Mouse (Mus musculus): ENCODE data around the gene Znfx1.
"Not testable (repeated sequence)": the region's sequence is repeated elsewhere in the genome, so short reads cannot be mapped to it uniquely, and the experiment has no call there.

Gene Znfx1

DNA sequence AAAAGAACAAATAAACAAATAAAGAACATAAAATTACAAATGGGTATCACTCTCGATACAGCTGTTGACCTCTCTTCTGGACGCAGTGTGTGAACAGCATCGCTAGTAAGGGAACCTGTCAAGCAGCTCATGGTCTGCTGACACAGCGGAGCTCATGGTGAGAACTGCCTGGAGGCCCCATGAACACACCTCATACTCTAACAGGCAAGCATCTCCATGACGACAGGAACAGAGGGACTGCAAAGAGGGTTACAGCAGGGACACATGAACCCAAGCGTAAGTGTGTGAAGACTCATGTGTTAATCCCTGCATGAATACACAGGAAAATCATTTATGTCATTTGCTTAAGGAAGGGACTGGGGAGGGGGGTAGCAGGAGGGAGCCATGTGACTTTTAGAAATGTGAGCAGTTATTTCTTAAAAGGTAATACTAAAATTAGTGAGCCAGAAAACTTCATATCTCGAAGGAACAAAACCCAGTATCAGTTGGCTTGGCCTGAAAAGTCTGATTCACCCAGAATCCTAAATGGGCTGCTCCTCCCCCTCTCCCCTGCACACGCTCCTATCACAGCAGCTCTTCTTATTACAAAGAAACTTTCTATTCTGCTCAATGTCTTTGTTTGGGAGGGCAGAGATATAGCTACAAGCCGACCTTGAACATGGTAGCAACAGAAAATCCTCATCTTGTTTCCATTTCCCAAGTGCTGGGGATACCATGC is 9.5 kb downstream of the Znfx1 start:
- no peak for DNase-seq (ENCODE audit: extremely low spot score, low spot score)

DNA sequence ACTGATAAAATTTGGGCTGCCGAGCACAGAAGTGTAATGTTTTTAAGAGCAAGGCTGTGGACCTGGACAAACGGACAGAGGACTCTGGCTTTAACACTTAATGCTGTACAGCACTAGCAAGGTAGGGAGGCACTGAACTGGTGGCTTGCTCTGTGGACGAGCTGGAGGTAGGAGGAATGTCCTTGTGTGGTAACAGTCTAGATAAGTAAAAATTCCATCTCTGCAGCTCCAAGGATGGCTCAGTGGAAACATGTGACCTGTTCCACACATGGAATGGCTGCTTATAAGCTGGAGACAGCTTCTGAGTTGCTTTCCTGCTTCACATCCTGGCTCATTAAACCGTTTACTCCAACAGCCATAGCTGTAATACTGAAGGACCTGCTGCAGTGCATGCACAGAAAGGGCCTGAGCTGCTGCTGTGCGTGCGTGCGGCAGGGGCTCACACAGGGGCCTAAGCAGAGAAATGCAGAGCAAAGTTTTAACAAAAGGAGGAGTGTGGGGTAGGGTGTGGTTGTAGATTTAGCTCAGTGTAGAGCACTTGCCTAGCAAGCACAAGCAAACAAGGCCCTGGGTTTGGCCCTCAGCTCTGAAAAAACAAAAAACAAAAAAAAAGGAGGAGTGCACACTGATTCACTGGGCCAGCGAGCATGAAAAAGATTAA is 14.0 kb downstream of the Znfx1 start:
- no peak for DNase-seq (ENCODE audit: extremely low spot score, low spot score)

DNA sequence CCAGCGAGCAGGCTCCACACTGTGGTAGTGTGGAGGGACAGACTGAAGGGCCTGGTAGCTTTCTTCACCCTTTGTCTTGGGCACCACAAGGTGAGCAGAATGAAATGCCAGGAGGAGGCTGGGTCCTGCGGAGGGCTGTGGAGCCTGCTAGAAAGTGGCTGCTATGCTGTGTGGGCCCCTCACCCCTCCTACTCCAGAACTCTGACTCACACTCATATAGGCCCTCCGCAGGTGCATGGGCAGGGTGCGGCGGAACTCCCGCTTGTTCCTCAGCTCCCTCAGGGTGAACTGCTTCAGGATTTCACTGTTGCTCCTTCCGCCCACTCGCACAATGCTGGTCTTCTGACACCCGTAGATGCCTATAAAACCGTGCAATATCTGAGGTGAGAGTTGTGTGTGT is 14.6 kb downstream of the Znfx1 start:
- no peak for DNase-seq (ENCODE audit: extremely low spot score, low spot score)

DNA sequence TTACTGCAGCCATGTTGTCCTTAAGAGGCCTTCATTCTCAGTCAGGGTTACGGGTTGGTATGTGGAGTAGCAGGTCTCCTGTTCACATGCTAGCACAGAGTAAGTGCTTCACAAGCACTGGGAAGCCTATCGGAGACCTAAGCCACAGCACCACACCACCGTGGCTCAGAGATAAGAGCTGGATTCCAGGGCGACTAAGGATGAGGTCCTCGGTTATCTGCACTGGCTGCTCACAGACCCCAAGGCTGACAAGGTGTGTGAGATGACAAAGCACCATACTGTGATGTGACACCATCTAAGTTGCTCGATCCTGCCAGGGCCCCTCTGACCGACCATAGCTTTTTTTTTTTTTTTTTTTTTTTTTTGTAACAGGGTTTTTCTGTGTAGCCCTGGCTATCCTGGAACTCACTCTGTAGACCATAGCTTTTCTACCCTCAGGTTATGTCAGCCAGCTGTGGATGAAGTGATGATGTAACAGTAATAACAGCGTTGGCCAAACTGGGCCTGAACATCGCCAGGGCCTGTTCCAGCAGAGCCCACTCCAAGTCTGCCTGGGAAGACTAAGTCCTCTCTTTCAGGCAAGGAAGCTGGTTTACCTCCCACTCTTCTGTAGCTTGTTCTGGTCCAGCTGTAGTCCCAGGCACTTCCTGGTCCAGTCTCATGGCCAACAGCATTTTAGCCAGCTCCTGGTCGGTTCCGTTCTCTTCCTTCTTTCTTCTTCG is 19.3 kb downstream of the Znfx1 start:
- no peak for DNase-seq (ENCODE audit: extremely low spot score, low spot score)

DNA sequence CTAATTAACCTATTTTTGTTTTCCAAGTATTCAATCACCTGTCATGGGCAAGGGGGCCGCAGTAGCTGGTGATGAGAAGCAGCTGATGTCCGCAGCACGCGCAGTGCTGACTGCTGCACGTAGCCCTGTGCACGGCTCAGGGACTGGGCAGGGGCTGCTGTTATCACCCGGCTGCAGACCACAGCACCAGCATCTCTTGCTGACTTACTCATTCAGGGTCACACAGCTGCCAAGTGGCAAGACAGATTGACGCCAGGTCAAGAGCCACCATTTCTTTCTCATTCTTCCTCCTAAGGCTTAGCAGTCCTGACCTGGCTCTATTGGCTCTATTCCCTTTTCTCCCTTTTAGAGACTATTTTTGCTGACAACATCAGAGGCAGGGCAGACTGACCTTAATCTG is 23.4 kb downstream of the Znfx1 start:
- DNase-seq (ENCODE audit: extremely low spot score, low spot score) = no peak

DNA sequence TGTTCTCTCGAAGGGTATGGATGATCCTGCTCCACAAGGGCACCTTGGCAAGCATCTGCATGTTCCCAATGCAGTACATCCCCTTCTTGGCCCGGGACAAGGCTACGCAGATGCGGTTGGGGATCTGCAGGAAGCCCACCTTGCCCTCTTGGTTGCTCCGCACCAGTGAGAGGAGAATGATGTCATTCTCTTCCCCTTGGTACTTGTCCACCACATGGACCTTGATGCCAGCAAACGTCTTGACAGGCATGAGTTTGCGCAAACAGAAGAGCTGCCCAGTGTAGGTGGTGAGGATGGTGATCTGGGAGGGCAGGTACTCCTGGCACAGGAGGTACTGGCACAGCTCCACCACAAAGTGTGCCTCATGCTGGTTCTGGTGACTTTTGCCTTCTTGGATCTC is 24.1 kb downstream of the Znfx1 start:
- no peak for DNase-seq (ENCODE audit: extremely low spot score, low spot score)

DNA sequence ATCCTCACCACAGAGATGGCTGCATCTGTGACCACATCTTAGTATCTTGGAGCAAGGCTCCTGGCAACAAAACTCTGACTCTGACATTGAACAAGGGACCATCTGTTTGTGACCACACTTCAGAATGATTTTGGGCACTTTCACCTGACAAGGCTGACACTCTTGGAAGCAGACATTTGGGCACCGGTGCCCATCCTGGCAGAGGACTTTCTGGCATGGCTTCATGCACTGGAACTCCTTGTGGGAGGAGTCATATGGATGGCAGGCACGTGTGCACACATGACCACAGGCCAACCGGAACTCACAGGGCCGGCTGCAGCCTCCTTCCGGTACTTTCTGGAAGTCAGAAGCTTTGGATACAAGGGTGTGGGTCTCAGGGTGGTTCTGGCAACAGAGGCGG is 24.5 kb downstream of the Znfx1 start:
- no peak for DNase-seq (ENCODE audit: extremely low spot score, low spot score)

DNA sequence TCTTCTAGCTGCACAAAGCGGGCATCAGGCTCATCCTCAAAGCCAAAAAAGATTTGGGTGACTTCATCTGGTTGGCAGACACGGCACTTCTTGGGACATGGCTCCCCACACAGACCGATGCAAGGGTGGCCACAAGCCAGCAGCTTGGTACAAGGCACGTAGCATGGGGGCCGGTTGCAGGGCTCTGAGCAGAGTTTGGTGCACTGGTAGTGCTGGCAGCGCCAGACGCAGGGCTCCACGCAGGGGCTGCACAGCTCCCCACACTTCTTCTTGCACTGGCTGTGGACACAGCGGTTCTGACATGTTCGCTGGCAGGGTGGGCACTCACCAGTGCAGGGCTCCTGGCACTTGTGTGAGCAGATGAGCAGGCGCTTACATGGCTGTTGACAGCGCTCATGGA is 25.1 kb downstream of the Znfx1 start:
- no peak for DNase-seq (ENCODE audit: extremely low spot score, low spot score)

DNA sequence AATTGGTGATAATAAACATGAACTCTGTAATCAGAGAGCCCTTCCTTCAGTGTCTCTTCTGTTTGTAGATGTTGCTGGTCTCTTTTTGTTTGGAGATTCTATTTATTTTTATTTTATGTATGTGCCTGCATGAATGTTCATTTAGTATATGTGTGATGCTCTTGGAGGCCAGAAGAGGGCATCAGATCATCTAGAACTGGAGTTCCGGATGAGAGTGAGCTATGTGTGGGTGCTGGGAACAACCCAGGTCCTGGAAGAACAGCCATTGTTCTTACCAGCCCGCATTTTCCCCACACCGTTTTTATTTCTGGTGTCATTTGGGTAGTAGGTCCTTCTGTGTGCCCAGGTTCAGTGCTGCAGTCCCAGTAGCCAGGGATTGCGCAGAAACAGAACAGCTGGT is 32.3 kb downstream of the Znfx1 start:
- no peak for DNase-seq (ENCODE audit: extremely low spot score, low spot score)

DNA sequence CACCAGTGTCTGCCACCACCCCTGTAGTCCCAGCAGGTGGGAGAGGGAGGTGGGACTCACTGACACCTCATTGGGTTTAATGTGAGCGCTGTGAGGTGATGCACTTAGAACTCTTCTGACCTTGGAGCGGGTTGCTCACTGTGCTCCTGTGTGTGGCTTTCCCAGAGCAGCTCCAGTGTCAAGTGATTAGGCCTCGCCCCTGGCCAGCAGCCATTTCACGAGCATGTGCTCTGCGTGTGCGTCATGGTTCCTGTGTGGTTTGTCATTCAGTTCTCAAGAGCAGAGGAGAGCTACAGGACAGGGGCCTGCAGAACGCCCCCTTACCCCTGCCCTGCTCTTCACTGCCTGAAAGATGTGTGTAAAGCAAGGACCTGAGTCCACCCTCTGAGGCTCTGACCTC is 34.3 kb downstream of the Znfx1 start:
- DNase-seq (ENCODE audit: extremely low spot score, low spot score) = no peak

DNA sequence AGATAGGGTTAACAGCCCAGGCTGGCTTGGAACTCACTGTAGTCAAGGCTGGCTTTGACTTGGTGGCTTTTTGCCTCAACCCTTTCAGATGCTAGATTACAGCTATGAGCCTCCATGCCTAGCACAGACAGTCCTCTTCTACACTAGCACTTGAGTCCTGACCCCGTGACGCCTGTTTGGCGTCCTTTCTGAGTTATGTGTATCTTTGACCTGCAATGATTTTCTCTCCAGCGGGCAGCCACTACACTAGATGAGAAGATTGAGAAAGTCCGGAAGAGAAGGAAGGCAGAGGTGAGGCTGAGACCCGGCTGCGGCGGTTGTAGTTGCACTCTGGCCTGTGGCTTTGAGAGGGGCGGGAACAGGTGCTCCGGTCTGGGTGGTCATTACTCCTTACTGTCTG is 43.4 kb downstream of the Znfx1 start:
- no peak for DNase-seq (ENCODE audit: extremely low spot score, low spot score)

DNA sequence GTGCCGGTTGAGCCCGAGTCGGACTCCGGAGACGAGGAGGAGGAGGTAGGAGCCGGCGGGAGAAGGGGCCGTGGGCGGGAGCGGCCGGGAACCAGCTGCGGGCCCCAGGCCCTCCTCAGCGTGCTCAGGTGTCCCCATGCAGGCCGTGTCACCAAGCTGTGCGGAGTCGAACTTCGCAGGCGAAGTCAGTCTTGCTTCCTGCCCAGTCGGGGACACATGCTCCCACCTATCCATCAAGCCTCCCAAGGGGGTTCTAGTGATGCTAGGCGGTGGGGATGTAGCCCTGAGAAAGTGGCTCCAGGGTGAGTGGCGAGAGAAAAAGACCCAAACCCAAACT is 47.5 kb downstream of the Znfx1 start:
- DNase-seq (ENCODE audit: extremely low spot score, low spot score) = no peak

DNA sequence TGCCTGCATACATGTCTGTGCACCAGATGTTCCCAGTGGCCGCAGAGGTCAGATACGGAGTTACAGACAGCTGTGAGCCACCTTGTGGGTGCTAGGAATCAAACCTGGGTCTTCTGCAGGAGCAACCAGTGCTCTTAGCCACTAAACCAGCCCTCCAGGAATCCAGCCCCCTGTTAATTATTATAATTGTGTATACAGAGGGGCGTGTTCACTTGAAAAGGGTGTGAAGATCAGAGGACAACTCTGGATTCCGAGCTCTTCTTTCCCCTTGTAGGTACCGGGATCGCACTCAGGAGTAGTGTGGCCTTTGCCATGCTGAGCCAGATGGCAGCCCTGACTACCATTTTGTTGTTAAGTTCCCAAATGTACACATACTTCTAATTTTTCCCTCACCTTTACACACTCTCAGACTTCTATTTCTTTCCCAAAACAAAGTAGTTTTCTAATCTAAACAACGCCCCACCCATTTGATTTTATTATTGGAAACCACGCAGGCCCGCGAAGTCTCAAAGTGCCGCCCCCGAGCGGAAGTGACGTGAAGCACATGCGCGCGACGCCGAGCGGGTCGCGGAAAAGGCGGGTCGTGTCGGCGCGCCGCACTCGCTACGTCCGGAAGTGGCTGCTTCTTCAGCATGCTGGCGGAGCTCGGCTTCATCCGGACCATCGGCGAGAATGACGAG is 48.0 kb downstream of the Znfx1 start, which contains the start of gene Ddx27:
TSS of gene Ddx27 (plus strand) at position 492 of the 680 bp plus-strand sequence.
- peak; percentile 94 for DNase-seq (ENCODE audit: extremely low spot score, low spot score)

DNA sequence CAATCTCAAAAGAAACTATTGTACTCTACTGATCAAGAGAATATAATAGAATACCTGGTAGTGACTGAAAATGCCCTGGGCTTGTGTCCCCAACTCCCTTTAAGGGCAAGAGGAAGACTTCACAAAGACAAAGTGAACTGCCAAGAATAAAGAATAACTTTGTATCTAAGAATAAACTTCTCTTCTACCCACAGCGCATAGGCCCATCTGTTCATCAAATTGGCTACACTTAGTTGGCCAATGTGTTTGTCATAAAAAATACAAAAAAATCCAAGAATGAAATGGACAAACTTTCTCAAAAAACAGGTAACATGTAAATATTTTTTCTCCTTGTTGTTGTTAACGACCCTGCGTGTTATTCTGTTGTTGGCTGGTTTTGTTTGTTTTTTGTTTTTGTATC is 52.3 kb downstream of the Znfx1 start:
- DNase-seq (ENCODE audit: extremely low spot score, low spot score) = no peak

DNA sequence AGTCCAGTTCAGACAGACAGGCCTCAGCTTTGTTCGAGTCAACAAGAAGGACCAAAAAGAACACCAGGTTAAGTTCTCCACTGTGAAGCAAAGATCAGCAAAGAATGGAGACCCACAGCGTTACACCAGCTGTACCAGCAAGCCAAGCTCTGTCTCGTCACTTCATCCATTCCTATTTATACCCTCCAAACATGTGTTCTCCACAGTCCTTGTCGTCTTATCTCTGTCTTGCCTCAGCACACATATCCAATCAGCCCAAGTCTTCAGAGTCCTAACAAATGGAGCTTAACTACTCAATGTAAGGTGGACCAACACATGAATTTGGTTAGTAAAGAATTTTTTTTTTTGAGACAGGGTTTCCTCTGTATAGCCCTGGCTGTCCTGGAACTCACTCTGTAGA is 53.3 kb downstream of the Znfx1 start:
- no peak for DNase-seq (ENCODE audit: extremely low spot score, low spot score)

DNA sequence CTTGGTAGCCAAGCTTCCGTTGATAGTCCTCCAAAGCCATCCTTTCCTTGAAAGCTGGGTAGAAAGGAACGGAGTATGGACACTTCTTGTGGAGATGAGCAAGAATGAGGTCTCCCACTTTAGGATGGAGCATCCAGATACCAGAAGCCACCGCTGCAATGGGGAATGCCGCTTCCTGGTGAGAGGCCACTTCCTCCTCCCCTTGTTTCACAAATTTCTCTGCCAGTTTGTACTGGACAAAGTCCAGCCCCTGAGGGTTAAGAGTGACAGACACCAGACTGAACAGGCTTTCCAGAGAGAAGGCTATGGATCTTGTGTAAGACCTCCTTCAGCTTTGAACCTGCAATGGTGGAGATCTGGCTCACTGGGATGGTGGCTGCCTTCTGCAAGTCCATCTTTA is 55.2 kb downstream of the Znfx1 start:
- not testable (repeated sequence) for DNase-seq (ENCODE audit: extremely low spot score, low spot score)

DNA sequence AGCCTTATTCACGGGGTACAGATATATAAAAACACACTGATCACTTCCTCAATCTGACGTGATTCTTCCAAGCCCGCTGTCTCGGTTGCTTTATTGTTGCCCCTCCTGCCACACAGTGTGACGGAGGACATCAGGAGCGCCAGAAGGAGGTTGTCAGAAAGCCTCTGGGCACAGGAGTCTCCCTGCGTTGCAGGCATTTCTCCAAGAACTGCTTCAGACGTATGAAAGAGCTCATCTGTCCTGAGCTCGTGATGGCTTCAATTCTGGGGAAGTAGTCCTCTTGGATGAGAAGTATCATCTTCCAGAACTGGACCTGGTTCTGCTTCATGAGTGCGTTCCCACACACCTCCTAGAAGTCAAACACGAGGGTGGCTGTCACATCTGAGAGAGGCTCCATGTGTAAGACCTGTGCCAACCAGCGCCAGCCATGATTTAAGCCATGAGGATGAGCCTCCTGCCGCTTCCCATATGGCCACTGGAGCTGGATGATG is 55.8 kb downstream of the Znfx1 start:
- DNase-seq (ENCODE audit: extremely low spot score, low spot score) = no peak

DNA sequence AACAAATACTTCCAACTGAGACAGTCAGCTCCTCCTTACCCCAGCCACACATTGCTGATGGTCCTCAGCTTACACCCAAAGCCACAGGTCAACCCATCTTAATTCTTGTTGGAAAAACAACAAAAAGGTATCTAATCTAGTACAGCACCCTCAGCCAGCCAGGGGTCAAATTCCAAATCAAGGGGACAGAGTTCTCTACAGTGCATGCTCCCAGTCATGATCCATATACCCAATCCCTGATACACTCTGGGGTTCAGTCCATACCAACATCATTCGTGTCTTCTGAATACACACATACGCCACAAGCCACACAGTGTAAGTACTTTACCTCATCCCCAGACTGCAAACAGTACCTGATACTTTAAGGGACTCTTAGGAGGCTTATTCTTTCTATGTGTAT is 56.5 kb downstream of the Znfx1 start:
- no peak for DNase-seq (ENCODE audit: extremely low spot score, low spot score)

DNA sequence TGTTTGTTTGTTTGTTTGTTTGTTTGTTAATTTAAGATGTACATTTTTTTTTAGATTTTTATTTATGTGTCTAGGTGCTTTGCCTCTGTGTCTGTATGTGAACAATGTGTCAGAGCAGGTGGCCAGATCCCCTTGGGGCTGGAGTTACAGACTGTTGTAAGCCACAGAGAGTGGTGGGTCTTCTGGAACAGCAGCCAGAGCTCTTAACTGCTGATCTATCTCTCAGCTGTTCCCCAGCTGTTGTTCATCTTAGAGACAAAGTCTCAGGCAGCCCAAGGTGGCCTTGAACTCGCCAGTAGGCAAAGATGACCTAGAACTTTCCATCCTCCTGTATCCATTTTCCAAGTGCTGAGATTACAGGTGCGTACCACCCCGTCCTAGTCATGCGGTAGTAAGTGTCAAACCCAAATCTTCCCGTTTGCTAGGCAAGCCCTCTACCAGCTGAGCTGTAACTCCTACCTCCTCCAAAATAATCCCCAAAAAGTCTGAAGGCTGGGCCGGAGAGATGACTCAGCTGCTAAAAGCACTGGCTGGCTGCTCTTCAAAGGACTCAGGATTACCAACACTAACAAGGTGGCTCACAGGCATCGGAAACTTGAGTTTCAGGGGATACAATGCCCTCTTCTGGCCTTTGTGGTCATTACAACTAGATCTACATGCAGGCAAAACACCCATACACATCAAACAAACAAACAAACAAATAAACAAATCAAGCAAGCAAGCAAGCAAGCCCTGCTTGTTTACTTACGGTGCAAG is 58.5 kb downstream of the Znfx1 start:
- peak; percentile 42 for DNase-seq (ENCODE audit: extremely low spot score, low spot score)

DNA sequence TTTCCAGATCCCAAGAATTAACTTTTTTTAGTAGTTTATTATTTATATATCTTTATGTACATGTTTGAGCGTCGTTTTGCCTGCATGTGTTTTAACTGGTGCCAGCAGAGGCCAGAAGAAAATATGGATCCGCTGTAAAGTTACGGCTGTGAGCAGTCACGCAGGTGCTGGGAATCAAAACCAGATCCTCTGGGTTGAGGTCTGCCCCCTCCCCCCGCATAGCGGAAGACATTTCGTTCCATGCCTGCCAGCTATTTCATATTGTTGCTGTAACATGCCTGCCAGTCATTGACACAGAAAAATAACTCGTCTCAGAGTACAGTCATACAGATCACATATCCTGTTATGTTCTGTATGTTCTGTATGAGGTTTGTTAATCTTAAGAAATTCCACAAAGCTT is 61.3 kb downstream of the Znfx1 start:
- no peak for DNase-seq (ENCODE audit: extremely low spot score, low spot score)

DNA sequence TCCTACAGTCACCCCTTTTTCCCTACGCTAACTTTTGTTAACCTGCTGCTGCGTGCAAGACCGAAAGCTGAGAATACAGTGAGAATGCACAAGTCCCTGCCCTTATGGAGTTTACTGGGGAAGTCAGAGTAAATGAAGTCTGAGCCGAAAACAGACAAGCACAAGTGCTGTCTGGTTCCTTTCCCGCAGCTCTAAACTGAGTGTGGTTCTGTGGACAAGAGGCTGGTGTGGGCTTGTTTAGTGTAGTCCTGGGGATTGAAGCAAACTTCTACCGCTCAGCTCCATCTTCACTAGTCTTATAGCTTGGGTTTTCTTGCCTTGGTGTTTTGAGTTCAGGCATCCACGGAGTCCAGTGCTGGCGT is 66.3 kb downstream of the Znfx1 start:
- DNase-seq (ENCODE audit: extremely low spot score, low spot score) = no peak
